Comparison of ENCODE assay signal across 14 mouse cellular contexts in the genomic region with DNA sequence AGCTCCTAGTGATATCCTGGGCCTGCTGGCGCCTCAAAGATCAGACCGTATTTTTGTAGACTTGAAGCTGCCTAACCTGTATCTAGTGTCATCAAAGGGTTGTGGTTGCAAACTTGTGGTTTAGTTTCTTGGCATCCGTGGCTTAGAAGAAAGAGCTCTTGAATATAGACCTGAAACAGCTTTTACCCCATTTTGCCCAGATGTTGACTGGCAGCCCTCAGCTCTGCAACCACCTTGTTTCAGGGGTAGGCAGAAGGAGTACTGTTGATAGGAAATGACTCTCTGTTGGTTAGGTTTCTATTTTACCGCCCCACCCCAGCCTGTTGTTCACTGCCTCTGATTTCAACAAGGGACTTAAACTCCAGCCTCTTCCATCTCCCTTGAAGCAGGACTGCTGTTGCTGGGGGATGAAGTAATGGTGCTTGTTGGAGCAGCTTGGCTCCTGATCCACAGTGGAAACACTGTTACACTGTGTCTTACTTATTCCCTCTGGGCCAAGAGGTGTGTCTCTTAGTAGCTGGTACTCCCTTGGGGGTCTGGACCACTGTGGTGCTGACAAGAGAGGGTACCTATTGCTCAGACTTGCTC. TPM values are rescaled to one million over a fixed set of nuclear protein-coding genes. Genes with fewer than 3 reads are reported as not detected.
DNase-seq lines count a peak whose midpoint lies in the region; ATAC-seq lines count a peak whose summit lies in the region.
"Had no signal": no experiment of that assay in that cellular context is flagged by ENCODE, and none has a peak within 500 bp of the region (broad histone marks: within the 10 kb centered on the region; RNA-seq: fewer than 3 reads in every experiment).

No protein-coding gene starts in this region.

- DNase-seq in heart, adult 11 months, result peak; percentile 92
- DNase-seq in heart, postnatal 36 days, result no peak
- peak; percentile 75 to 76 for DNase-seq in CD8-positive naive resting alpha-beta T cell, adult 2 months (ENCODE audit: low read depth in 2 of 2, low spot score in 2 of 2)
- peak; percentile 79 to 84 for DNase-seq in thymus, postnatal 10 days (ENCODE audit: low spot score in 2 of 2)
- no peak for DNase-seq in ovary, postnatal 14 days (ENCODE audit: low spot score)
- no peak for DNase-seq in lung, postnatal 14 days
- no peak for DNase-seq in kidney, postnatal 14 days
- DNase-seq: adrenal gland, adult 8-10 months; kidney, postnatal 4 days; lung, postnatal 10 days had no signal

- peak; percentile 20; the same call in 1 of the 2 replicates for ATAC-seq in megakaryocyte, adult 5-6 weeks (ENCODE audit: poor library complexity, severe bottlenecking)
- ATAC-seq: midbrain, embryonic 15.5 days had no signal

- intact Hi-C loops in heart, postnatal 36 days (cut with DNase I), result no loop called here

RNA-seq across cellular contexts. Expression of a gene that starts 6.9 kb away (rescaled TPM):
- total RNA-seq in heart, postnatal 36 days (2021), result 10 to 100 TPM in 1 of 2 experiments, 1 to 10 TPM in 1; 8.9 to 10.6 TPM
- total RNA-seq in megakaryocyte, adult 5-6 weeks (2015), result 6.5 and 6.6 TPM in 2 replicates
- 4.6 and 4.8 TPM in 2 replicates for total RNA-seq in megakaryocyte, adult 5-6 weeks (2017)

RNA-seq across cellular contexts. Expression of a gene that starts 28.6 kb away (rescaled TPM):
- total RNA-seq in heart, postnatal 36 days (2021), result 10 to 100 TPM; 17.9 to 21.3 TPM
- total RNA-seq in megakaryocyte, adult 5-6 weeks (2015), result 82.8 and 91.7 TPM in 2 replicates
- 32.0 and 35.3 TPM in 2 replicates for total RNA-seq in megakaryocyte, adult 5-6 weeks (2017)

RNA-seq across cellular contexts. Expression of a gene that starts 32.5 kb away (rescaled TPM):
- total RNA-seq in heart, postnatal 36 days (2021), result under 1 TPM in 1 of 2 experiments, not detected in 1; 0.43 TPM
- total RNA-seq in megakaryocyte, adult 5-6 weeks (2015), result 0.31 TPM in 1 of 2 replicates, not detected in the other
- total RNA-seq in megakaryocyte, adult 5-6 weeks (2017), result not detected in 2 replicates
- total RNA-seq: gastrocnemius, adult 18-20 months had no signal

RNA-seq across cellular contexts. Expression of a gene that starts 33.4 kb away (rescaled TPM):
- total RNA-seq in heart, postnatal 36 days (2021), result not detected
- not detected in 2 replicates for total RNA-seq in megakaryocyte, adult 5-6 weeks (2015)
- total RNA-seq in megakaryocyte, adult 5-6 weeks (2017), result not detected in 2 replicates
- total RNA-seq: adrenal gland, adult 8-10 months; CH12.LX; gastrocnemius, adult 18-20 months had no signal

RNA-seq across cellular contexts. Expression of a gene that starts 44.8 kb away (rescaled TPM):
- 10 to 100 TPM; 18.7 to 21.7 TPM for total RNA-seq in heart, postnatal 36 days (2021)
- total RNA-seq in megakaryocyte, adult 5-6 weeks (2015), result 5.8 and 9.2 TPM in 2 replicates
- total RNA-seq in megakaryocyte, adult 5-6 weeks (2017), result 8.6 and 12.1 TPM in 2 replicates

Comparison
In these comparisons a context has a peak if more than half of its experiments do, and no peak if none do; other contexts are left out.
1. DNase-seq: peak in heart, adult 11 months (single experiment), CD8-positive naive resting alpha-beta T cell, adult 2 months (2 of 2) and thymus, postnatal 10 days (2 of 2); none in heart, postnatal 36 days (0 of 2), ovary, postnatal 14 days (single experiment), lung, postnatal 14 days (single experiment) and kidney, postnatal 14 days (single experiment).